Mouse (Mus musculus): ENCODE measurements around the gene Tfdp2.

DNA sequence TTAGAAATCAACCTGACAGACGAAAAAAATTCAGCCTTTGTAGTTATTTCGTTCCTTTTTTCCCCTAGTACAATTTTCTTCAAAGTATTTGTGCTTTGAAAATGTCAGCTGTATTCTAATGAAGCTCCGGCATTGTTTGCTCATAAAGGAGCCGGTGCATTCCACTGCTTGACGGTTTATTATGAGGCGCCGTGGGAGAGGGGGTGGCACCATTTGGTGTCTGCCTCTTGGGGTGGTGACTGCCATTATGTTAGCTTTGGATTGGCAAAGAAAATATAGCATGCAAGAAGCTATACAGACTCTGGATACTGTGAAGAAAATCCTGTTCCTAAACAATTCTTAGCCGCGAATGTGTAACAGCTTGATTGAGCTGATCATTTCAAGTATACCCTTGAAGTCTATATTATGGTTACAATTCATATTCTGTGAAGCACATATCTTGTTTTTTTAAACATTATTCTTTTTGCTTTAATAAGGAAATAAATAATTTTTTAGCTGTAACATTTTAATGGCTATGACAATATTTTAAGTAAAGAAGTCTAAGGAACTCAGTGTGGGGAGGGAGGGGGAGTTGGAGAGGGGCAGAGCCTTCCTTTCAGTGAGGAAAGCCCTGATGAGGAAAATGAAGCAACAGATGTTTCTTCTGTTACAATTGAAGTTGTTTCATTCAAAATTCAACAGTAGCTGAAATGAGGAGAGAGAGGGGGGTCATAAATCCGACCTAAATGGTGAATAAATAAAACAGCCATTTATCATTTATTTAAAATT, 63.9 kb downstream of the Tfdp2 start:
- TF ChIP-seq GATA1 (IDR thresholded peaks at IDR 0.05; ENCODE audit: borderline replicate concordance, low read length) (no peak), FLI1 (IDR thresholded peaks at IDR 0.05; ENCODE audit: low read length) (no peak)
